ENCODE assay signal across 15 mouse cellular contexts in genomic region chr10:40029610-40030009, GRCm38 (mm10). TPM values are rescaled to one million over a fixed set of nuclear protein-coding genes. Genes with fewer than 3 reads are reported as not detected.
"Had no signal": no experiment of that assay in that cellular context is flagged by ENCODE, and none has a peak within 500 bp of the region (broad histone marks: within the 10 kb centered on the region; RNA-seq: fewer than 3 reads in every experiment).

No protein-coding gene starts in this region.

- H3K4me2 ChIP-seq: limb, embryonic 13.5 days; neural tube, embryonic 15.5 days had no signal

- H3K9ac ChIP-seq: limb, embryonic 13.5 days; liver, embryonic 14.5 days; neural tube, embryonic 15.5 days had no signal

- DNase-seq: left cerebral cortex, postnatal 4 days; lung, adult 18-20 months; midbrain, embryonic 14.5 days; right cerebral cortex, adult 18-20 months; right cerebral cortex, postnatal 25 days; thymus, postnatal 36 days had no signal

- H3K4me3 ChIP-seq: limb, embryonic 13.5 days; midbrain, embryonic 10.5 days; myocyte; neural tube, embryonic 15.5 days had no signal

- H3K36me3 ChIP-seq: limb, embryonic 13.5 days; midbrain, embryonic 10.5 days; neural tube, embryonic 15.5 days had no signal

- H3K27ac ChIP-seq: limb, embryonic 13.5 days; liver, embryonic 14.5 days; midbrain, embryonic 10.5 days; neural tube, embryonic 15.5 days had no signal

- H3K27me3 ChIP-seq: neural tube, embryonic 15.5 days had no signal

- H3K9me3 ChIP-seq: neural tube, embryonic 15.5 days had no signal

RNA-seq across cellular contexts. Expression of gene Mfsd4b1, which starts 4.5 kb away (rescaled TPM):
- total RNA-seq: megakaryocyte, adult 5-6 weeks had no signal
- polyA plus RNA-seq: large intestine, adult 2 months; midbrain, embryonic 10.5 days; neural tube, embryonic 11.5 days; small intestine, adult 2 months had no signal

RNA-seq across cellular contexts. Expression of gene Mfsd4b5, which starts 43.2 kb away (rescaled TPM):
- polyA plus RNA-seq: midbrain, embryonic 10.5 days; midbrain, embryonic 14.5 days; neural tube, embryonic 15.5 days had no signal
